Mouse (Mus musculus) bone marrow macrophage, adult 2 months (primary cell): ENCODE data around the gene Plcg1.

Source experiments
- CTCF ChIP-seq: IDR thresholded peaks from 2 replicates; pipeline ENCODE4 v1.5.1; 2012; ENCODE audit warnings: low read depth, mild to moderate bottlenecking, low read length, moderate library complexity
- POLR2A ChIP-seq: IDR thresholded peaks from 2 replicates; pipeline ENCODE4 v1.6.1; 2012; ENCODE audit warnings: mild to moderate bottlenecking, low read depth, low read length, borderline replicate concordance

DNA sequence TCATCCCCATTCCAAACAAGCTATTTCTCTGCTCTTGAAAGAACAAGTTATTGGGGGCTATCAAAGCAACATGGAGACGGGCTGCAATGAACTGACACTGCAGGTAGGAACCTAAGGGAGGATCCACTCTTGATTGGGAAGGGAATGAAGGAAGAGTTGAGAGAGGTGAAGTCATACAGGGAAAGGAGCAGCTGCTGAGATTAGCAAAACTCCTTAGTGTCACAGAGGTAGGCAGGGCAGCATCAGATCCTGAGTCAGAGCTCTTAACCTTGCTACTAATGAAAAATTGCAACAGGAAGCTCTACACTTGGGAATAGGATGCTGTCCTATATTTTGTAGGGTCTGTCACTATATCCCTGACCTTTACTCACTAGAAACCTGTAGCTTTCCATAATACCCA lies 69.9 kb downstream of the Plcg1 start:
- no peak for TF ChIP-seq CTCF
- TF ChIP-seq POLR2A: no peak
